Mouse (Mus musculus) intestine, postnatal 0 days (tissue): ENCODE data around the gene Tmem121b. TPM values are rescaled to one million over a fixed set of nuclear protein-coding genes. Genes with fewer than 3 reads are reported as not detected.

Experiments
- ATAC-seq: fragments of 200-750 bp; cut with Nextera tagmentation; 2 replicates; pipeline ENCODE4 v1.8.0; 2017; ENCODE audit warnings: mild to moderate bottlenecking, moderate TSS enrichment, moderate library complexity
- H3K27ac ChIP-seq: fragments of 300-500 bp; sonication (generic); 2 replicates; pipeline ENCODE4 v1.5.1; 2014; ENCODE audit warnings: mild to moderate bottlenecking, low read depth, low read length, moderate library complexity
- H3K27me3 ChIP-seq: fragments of 300-500 bp; sonication (generic); replicated peaks from 2 replicates; pipeline ENCODE4 v1.6.1; 2014; ENCODE audit warnings: low read length, mixed read lengths; ENCODE audit not compliant: control insufficient read depth, insufficient read depth
- H3K36me3 ChIP-seq: fragments of 300-500 bp; sonication (generic); 2 replicates; pipeline ENCODE4 v1.6.1; 2014; ENCODE audit warnings: mild to moderate bottlenecking, moderate library complexity; ENCODE audit not compliant: control insufficient read depth, insufficient read depth
- H3K4me1 ChIP-seq: fragments of 300-500 bp; sonication (generic); replicated peaks from 2 replicates; pipeline ENCODE4 v1.6.1; 2014; ENCODE audit warnings: antibody characterized with exemption, low read length, mixed read lengths; ENCODE audit not compliant: control insufficient read depth, insufficient read depth
- H3K4me2 ChIP-seq: fragments of 300-500 bp; sonication (generic); replicated peaks from 2 replicates; pipeline ENCODE4 v1.6.1; 2014; ENCODE audit warnings: low read depth, mild to moderate bottlenecking, moderate library complexity
- H3K4me3 ChIP-seq: fragments of 300-500 bp; sonication (generic); 2 replicates; pipeline ENCODE4 v1.5.1; 2014; ENCODE audit warnings: low read depth, low read length
- H3K9ac ChIP-seq: fragments of 300-500 bp; sonication (generic); 2 replicates; pipeline ENCODE4 v1.6.1; 2014; ENCODE audit warnings: mild to moderate bottlenecking, low read depth, low read length
- H3K9me3 ChIP-seq: fragments of 300-500 bp; sonication (generic); 2 replicates; pipeline ENCODE4 v1.6.1; 2016; ENCODE audit warnings: mixed run types; ENCODE audit not compliant: control insufficient read depth
- CTCF ChIP-seq: sonication (generic); IDR thresholded peaks from 2 replicates; pipeline ENCODE4 v1.5.1; 2016; ENCODE audit warnings: low read depth, mild to moderate bottlenecking, control low read depth, antibody characterized with exemption, moderate library complexity
- WGBS: fragments of 180-500 bp; shearing (Covaris S2); extraction: QIAGEN DNeasy Blood & Tissue Kit; methylation state at CpG from one replicate; pipeline ENCODE4 v1.1.7; 2014; 5-methylcytosine and 5-hydroxymethylcytosine counted together
- polyA plus RNA-seq: library from polyadenylated mRNA; unstranded; fragments of >200 nt; fragmentation: Nextera tagmentation; extraction: Ambion mirVana; gene quantifications from 2 replicates; pipeline ENCODE4 v1.2.1, GENCODE M21; 2015

Tmem121b gene
- polyA plus RNA-seq, 1 experiment from 2014 or later, result 0.05 TPM

DNA sequence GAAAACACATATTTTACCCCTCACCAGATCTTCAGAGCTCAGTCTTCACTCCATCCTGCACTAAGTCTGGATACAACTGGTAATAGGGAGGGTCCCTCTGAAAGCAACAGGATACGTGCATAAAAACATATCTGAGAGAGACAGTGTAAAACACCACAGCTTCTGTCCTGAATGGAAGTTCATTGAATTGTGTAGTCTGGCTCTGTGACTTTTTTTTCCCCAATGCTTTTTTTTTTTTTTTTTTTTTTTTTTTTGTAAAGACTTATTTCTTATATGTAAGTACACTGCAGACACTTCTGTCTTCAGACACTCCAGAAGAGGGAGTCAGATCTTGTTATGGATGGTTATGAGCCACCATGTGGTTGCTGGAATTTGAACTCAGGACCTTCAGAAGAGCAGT, 39.0 kb upstream of the Tmem121b start:
- Histone ChIP-seq H3K9ac (no peak overlapping the region), H3K4me2 (no peak overlapping the region), H3K36me3 (no peaks in the 10 kb centered on the region; the same call in 1 of the 2 replicates), H3K4me3 (0 out of 2 replicates have a peak overlapping the region, but pooled peaks have one; percentile 87), H3K27ac (no peak overlapping the region), H3K9me3 (no peaks in the 10 kb centered on the region), H3K4me1 (no peaks in the 10 kb centered on the region), H3K27me3 (no peaks in the 10 kb centered on the region)
- TF ChIP-seq CTCF, result no peak
- ATAC-seq, result no peak
- 75% methylated on average over 1 of the region's 1 CpGs for WGBS

DNA sequence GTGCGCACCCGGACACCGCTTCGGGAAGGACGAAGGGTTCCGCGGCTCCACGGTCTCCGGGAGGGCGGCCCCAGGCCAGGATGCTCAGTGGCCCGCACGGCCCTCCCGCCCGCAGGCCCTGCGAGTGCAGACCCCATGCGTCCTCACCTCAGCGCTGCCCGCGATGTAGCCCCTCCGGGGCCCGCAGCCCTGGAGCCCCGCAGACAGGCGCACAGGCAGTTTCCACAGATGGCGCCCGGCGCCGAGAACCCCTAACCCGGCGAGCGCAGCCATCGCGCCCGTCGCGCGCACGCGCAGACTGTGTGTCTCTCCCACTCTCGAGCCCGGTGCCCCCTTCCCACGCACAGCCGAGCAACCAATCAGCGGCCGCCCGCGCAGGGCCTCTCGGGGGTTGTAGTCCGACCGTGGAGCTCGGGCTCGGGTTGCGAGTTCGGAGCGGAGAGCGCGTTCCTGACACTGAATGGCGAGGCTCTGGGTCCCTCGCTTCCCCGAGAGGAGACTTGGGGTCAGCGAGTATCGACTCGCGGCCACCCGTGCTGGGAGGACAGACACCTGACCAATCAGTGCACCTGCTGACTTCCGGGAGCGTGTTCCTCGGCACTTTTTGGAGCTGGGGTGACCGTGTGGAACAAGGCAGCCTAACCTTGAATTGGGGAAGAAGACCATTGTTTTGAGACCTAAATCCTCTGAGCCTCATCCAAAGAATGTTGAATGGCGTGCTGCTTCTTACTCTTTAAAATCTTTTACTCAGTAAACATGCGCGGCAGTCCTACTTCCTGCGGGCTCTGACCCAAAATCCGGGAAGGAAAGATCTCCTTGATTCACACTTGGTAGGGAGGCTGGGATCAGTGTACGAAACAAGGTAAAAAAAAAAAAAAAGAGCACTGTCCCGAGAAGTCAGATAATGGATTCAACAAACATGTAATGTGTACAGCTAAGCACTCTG, 37.7 kb upstream of the Tmem121b start, which contains the start of gene Hdhd5:
Gene Hdhd5, minus strand, starts transcription at position 300 of the 946 bp plus-strand sequence.
- H3K27ac ChIP-seq, result no peak within 1 kb of the TSS
- H3K27me3 ChIP-seq, result no peaks in the 10 kb centered on the region
- ATAC-seq, result peak; percentile 94
- TF ChIP-seq CTCF, result peak; percentile 19; the same call in 1 of the 2 replicates
- H3K4me1 ChIP-seq, result no peaks in the 10 kb centered on the region
- H3K9ac ChIP-seq, result peak within 1 kb of the TSS; percentile 62
- no peaks in the 10 kb centered on the region; the same call in 1 of the 2 replicates for H3K36me3 ChIP-seq
- WGBS, result under 1% methylated on average over 71 of the region's 75 CpGs
- H3K4me3 ChIP-seq, result peak within 1 kb of the TSS; percentile 87
- H3K4me2 ChIP-seq, result peak within 1 kb of the TSS; percentile 93
- H3K9me3 ChIP-seq, result no peaks in the 10 kb centered on the region

DNA sequence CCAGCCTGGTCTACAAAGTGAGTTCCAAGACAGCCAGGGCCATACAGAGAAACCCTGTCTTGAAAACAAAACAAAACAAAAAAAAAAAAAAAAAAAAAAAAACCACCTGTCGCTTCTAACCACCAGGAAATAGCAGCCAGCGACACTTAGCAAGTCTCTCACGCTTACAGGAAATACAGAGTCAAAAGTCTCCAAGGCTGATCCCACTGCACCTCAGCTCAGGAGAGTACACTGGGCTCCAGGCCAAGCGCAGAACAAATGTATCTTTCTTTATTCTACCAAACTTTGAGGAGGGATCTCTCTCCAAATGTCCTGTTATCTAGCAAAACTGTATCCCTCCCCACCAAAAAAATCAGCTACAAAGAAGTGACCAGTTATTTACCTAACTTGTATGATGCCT, 35.5 kb upstream of the Tmem121b start:
- WGBS, result 55% methylated on average over 4 of the region's 4 CpGs
- Histone ChIP-seq H3K27me3 (no peaks in the 10 kb centered on the region), H3K4me2 (no peak overlapping the region), H3K4me3 (no peak overlapping the region), H3K9ac (no peak overlapping the region), H3K4me1 (no peaks in the 10 kb centered on the region), H3K27ac (no peak overlapping the region), H3K9me3 (no peaks in the 10 kb centered on the region), H3K36me3 (no peaks in the 10 kb centered on the region; the same call in 1 of the 2 replicates)
- no peak for ATAC-seq
- no peak for TF ChIP-seq CTCF

DNA sequence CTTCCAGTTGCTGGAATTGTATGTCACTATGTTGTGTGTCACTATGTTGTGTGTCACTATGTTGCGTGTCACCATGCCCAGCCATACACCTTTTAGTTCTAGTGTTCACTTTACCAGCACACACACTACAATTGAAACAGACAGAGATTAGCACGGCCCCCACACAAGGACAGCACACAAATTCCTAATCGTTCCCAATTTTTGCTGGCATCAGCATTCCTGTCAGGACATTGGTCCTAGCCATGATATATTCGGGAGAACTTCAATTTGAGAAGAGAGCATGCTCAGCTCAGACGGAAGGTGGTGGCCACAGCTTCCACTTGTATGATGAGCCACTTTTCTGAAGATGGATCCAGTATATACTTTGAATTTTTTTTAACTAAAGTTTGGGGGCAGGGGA, 31.2 kb upstream of the Tmem121b start:
- H3K4me2 ChIP-seq, result no peak overlapping the region
- no peak overlapping the region for H3K4me3 ChIP-seq
- no peak for TF ChIP-seq CTCF
- 91% methylated on average over 5 of the region's 5 CpGs for WGBS
- no peaks in the 10 kb centered on the region for H3K27me3 ChIP-seq
- no peaks in the 10 kb centered on the region for H3K4me1 ChIP-seq
- H3K36me3 ChIP-seq, result peaks cover 34% of the 10 kb centered on the region; the same call in 1 of the 2 replicates
- no peak for ATAC-seq
- H3K27ac ChIP-seq, result no peak overlapping the region
- H3K9me3 ChIP-seq, result no peaks in the 10 kb centered on the region
- H3K9ac ChIP-seq, result no peak overlapping the region

DNA sequence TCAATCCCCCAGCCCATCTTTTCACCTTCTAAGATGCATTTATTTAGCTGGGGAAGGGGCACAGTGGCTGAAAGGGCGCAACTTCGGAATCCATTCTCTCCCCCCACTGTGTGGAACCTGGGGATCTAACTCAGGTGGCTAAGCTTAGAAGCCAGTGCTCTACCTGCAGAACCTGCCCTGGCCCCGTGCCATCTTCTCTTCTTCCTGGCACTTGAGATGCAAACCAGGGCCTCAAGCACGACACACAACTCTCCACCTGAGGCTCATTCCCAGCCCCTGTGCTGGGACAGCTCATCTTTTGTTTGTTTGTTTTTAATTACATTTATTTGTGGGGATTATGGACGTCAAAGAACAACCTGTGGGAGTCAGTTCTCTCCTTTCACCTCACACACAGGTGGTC, 26.0 kb upstream of the Tmem121b start:
- H3K9ac ChIP-seq, result no peak overlapping the region

DNA sequence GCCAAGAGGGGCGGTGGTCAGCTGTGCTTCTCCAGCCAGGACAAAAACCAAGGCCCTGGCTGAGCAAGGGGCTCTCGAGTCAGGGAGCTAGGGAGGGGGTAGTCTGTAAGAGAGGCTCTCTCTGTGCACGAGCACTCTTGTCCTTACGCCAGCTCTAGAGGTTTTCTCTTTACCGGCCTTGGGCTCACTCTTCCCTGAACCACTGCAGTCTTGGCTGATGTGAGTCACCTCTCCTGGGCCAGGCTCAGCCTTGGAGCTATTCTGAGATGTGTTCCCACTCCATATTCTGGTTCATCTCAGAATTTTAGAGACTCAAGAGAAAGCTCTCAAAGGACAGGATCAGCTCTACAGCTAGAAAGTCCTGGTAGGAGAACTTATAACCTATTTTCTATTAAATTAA, 23.7 kb upstream of the Tmem121b start:
- H3K4me1 ChIP-seq, result no peaks in the 10 kb centered on the region
- ATAC-seq, result no peak
- H3K4me2 ChIP-seq, result no peak overlapping the region
- TF ChIP-seq CTCF, result no peak
- peaks cover 37% of the 10 kb centered on the region; the same call in 1 of the 2 replicates for H3K36me3 ChIP-seq
- no peak overlapping the region for H3K27ac ChIP-seq
- 88% methylated on average over 5 of the region's 5 CpGs for WGBS
- no peak overlapping the region for H3K9ac ChIP-seq
- no peak overlapping the region for H3K4me3 ChIP-seq
- no peaks in the 10 kb centered on the region for H3K9me3 ChIP-seq
- no peaks in the 10 kb centered on the region for H3K27me3 ChIP-seq

More for the DNA sequence above, 26.0 kb upstream of the Tmem121b start:
- Histone ChIP-seq H3K27ac (no peak overlapping the region), H3K36me3 (peaks cover 36% of the 10 kb centered on the region; the same call in 1 of the 2 replicates), H3K4me3 (no peak overlapping the region), H3K4me1 (no peaks in the 10 kb centered on the region), H3K9me3 (no peaks in the 10 kb centered on the region), H3K27me3 (no peaks in the 10 kb centered on the region), H3K4me2 (no peak overlapping the region)
- no peak for ATAC-seq
- no peak for TF ChIP-seq CTCF
- 79% methylated on average over 5 of the region's 5 CpGs for WGBS
